Mouse (Mus musculus): Measurements from ENCODE around the gene Brca1. TPM values are rescaled to one million over a fixed set of nuclear protein-coding genes. Genes with fewer than 3 reads are reported as not detected.
A peak's percentile ranks its signal among the peaks of the same experiment; 100 is the strongest.

The Brca1 gene
- polyA plus RNA-seq, 1 experiment: 4.6 TPM

- H3K4me3 ChIP-seq (ENCODE audit: control insufficient read depth, low read depth, low read length): peak overlapping the region; percentile 5; the same call in 1 of the 2 replicates
- H3K36me3 ChIP-seq (ENCODE audit: control insufficient read depth, insufficient read depth, low read length): no peaks in the 10 kb centered on the region
- H3K27ac ChIP-seq (ENCODE audit: control insufficient read depth, insufficient read depth, low read depth, low read length): no peak overlapping the region
- H3K4me1 ChIP-seq (ENCODE audit: control insufficient read depth, insufficient read depth, low read length): no peaks in the 10 kb centered on the region
- no peak for TF ChIP-seq CTCF (IDR thresholded peaks at IDR 0.05; ENCODE audit: control insufficient read depth, insufficient read depth, insufficient replicate concordance, low read depth, low read length)
- no peak for TF ChIP-seq POLR2A (IDR thresholded peaks at IDR 0.05; ENCODE audit: control insufficient read depth, low read depth, low read length)
- H3K27me3 ChIP-seq (ENCODE audit: control insufficient read depth, insufficient read depth, low read length): no peaks in the 10 kb centered on the region
Observed at GRCm38 (mm10) chr11:101556541-101556940, 4.8 kb upstream of the Brca1 start.

DNA sequence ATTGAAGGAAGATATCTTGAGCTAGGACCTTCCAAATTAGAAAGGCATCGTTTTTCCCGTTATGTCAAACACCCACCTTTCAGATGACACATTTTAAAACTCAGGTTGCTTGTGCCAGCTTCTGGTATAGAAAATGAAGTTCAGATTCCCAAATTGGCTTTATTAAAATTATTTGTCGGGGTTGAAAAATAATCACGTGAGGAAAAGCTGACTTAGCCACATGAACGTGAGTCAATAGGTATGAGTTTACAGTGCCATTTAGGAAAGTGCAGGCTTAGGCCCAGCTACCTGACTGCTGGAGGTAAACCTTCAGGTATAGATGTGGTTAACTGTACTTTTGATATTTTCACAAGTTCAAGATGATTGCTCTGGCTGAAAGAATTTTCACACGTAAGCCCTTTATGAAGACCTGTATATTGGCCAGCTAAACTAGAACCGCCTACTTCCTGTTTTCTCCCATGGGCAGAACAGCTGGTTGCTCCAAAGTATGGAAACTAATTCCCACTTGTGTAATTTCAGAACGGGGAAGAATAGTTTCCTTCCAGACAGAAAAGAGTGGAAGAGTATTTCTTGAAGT is 1.7 kb upstream of the Brca1 start:
- Histone ChIP-seq H3K27me3 (ENCODE audit: control insufficient read depth, insufficient read depth, low read length) (no peaks in the 10 kb centered on the region), H3K4me1 (ENCODE audit: control insufficient read depth, insufficient read depth, low read length) (no peaks in the 10 kb centered on the region; the same call in 1 of the 2 replicates), H3K27ac (ENCODE audit: control insufficient read depth, insufficient read depth, low read depth, low read length) (peak overlapping the region; percentile 87), H3K4me3 (ENCODE audit: control insufficient read depth, low read depth, low read length) (peak overlapping the region; percentile 82), H3K36me3 (ENCODE audit: control insufficient read depth, insufficient read depth, low read length) (no peaks in the 10 kb centered on the region)
- no peak for TF ChIP-seq CTCF (IDR thresholded peaks at IDR 0.05; ENCODE audit: control insufficient read depth, insufficient read depth, insufficient replicate concordance, low read depth, low read length)

DNA sequence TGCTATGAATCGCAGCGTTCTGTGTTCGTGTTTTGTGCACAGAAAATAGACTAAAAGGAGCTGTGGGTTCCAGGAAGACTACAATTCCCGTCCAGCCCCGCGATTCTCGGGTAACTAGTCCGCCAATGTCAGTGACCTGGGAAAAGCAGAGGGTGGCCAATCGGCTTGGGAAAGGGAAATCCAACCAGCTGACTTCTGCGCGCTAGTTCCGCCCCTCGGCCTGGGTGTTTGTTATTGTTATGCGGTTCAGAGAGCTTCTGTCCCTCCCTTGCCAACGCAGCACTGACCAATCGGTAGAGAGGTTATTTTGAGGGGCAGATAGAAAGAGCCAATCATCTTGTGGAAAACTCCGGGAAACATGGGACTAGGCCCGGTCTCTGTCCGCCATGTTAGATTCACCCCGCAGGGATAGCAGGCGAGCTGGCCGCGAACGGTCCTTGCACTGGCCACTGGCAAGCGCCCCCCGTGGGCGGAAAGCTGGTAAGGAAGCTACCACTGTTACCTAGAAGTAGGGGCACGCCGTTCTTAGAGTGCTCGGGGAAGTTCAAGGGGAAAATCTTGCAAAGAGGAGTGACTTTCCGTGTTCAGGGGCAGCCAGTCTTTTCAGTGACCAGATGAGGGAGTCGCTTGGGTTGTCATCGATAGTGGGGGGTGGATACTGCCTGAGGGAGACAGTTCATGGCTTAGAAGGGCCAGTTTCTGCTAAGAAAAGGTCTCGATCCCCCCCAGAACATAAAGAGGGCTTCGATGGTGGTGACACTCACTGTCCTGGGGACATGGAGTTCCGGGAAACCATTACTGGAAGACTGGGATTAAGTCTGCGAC is 933 bp upstream of the Brca1 start:
- Histone ChIP-seq H3K4me3 (ENCODE audit: control insufficient read depth, low read depth, low read length) (peak overlapping the region; percentile 82), H3K27ac (ENCODE audit: control insufficient read depth, insufficient read depth, low read depth, low read length) (peak overlapping the region; percentile 87), H3K36me3 (ENCODE audit: control insufficient read depth, insufficient read depth, low read length) (no peaks in the 10 kb centered on the region), H3K4me1 (ENCODE audit: control insufficient read depth, insufficient read depth, low read length) (no peaks in the 10 kb centered on the region; the same call in 1 of the 2 replicates), H3K27me3 (ENCODE audit: control insufficient read depth, insufficient read depth, low read length) (no peaks in the 10 kb centered on the region)
- TF ChIP-seq CTCF (IDR thresholded peaks at IDR 0.05; ENCODE audit: control insufficient read depth, insufficient read depth, insufficient replicate concordance, low read depth, low read length) (no peak), POLR2A (IDR thresholded peaks at IDR 0.05; ENCODE audit: control insufficient read depth, low read depth, low read length) (peak; percentile 81)

- Histone ChIP-seq H3K27ac (ENCODE audit: control insufficient read depth, insufficient read depth, low read depth, low read length) (no peak overlapping the region), H3K27me3 (ENCODE audit: control insufficient read depth, insufficient read depth, low read length) (no peaks in the 10 kb centered on the region), H3K4me3 (ENCODE audit: control insufficient read depth, low read depth, low read length) (no peak overlapping the region), H3K4me1 (ENCODE audit: control insufficient read depth, insufficient read depth, low read length) (no peaks in the 10 kb centered on the region; the same call in none of the 2 replicates), H3K36me3 (ENCODE audit: control insufficient read depth, insufficient read depth, low read length) (no peaks in the 10 kb centered on the region)
- TF ChIP-seq POLR2A (IDR thresholded peaks at IDR 0.05; ENCODE audit: control insufficient read depth, low read depth, low read length) (no peak), CTCF (IDR thresholded peaks at IDR 0.05; ENCODE audit: control insufficient read depth, insufficient read depth, insufficient replicate concordance, low read depth, low read length) (no peak)
Observed at GRCm38 (mm10) chr11:101548526-101548925, 3.2 kb downstream of the Brca1 start.

DNA sequence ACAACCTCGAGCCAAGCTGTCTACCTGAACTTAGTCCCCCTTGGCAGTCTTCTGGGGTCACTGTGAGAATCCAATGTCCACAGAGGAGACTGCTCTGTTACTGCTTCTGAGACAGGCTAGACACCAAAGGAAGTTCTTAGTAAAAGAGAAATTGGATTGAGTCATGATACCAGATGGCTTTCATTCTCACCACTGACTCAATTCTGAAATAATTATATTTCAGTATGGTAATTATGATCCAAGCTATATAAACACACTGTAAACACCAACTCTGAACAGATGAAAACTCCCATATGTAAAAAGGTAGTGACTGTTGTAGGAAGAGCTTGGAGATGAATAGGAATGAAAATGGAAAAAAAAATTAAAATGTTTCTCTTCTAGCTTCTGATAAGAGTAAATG is 7.6 kb downstream of the Brca1 start:
- H3K4me1 ChIP-seq (ENCODE audit: control insufficient read depth, insufficient read depth, low read length): no peaks in the 10 kb centered on the region; the same call in 1 of the 2 replicates
- H3K27ac ChIP-seq (ENCODE audit: control insufficient read depth, insufficient read depth, low read depth, low read length): 0 out of 2 replicates have a peak overlapping the region, but pooled peaks have one; percentile 8
- H3K4me3 ChIP-seq (ENCODE audit: control insufficient read depth, low read depth, low read length): no peak overlapping the region
- no peaks in the 10 kb centered on the region for H3K36me3 ChIP-seq (ENCODE audit: control insufficient read depth, insufficient read depth, low read length)
- no peaks in the 10 kb centered on the region for H3K27me3 ChIP-seq (ENCODE audit: control insufficient read depth, insufficient read depth, low read length)
- TF ChIP-seq CTCF (IDR thresholded peaks at IDR 0.05; ENCODE audit: control insufficient read depth, insufficient read depth, insufficient replicate concordance, low read depth, low read length): no peak
- TF ChIP-seq POLR2A (IDR thresholded peaks at IDR 0.05; ENCODE audit: control insufficient read depth, low read depth, low read length): no peak

- Histone ChIP-seq H3K4me1 (ENCODE audit: control insufficient read depth, insufficient read depth, low read length) (no peaks in the 10 kb centered on the region; the same call in 1 of the 2 replicates), H3K27ac (ENCODE audit: control insufficient read depth, insufficient read depth, low read depth, low read length) (no peak overlapping the region), H3K27me3 (ENCODE audit: control insufficient read depth, insufficient read depth, low read length) (no peaks in the 10 kb centered on the region), H3K4me3 (ENCODE audit: control insufficient read depth, low read depth, low read length) (no peak overlapping the region), H3K36me3 (ENCODE audit: control insufficient read depth, insufficient read depth, low read length) (no peaks in the 10 kb centered on the region)
- no peak for TF ChIP-seq POLR2A (IDR thresholded peaks at IDR 0.05; ENCODE audit: control insufficient read depth, low read depth, low read length)
- no peak for TF ChIP-seq CTCF (IDR thresholded peaks at IDR 0.05; ENCODE audit: control insufficient read depth, insufficient read depth, insufficient replicate concordance, low read depth, low read length)
Observed at GRCm38 (mm10) chr11:101543533-101543932, 8.2 kb downstream of the Brca1 start.

GRCm38 (mm10) chr11:101526686-101527085 is 25.1 kb downstream of the Brca1 start:
- Histone ChIP-seq H3K4me1 (ENCODE audit: control insufficient read depth, insufficient read depth, low read length) (no peaks in the 10 kb centered on the region), H3K4me3 (ENCODE audit: control insufficient read depth, low read depth, low read length) (no peak overlapping the region), H3K27ac (ENCODE audit: control insufficient read depth, insufficient read depth, low read depth, low read length) (no peak overlapping the region), H3K27me3 (ENCODE audit: control insufficient read depth, insufficient read depth, low read length) (no peaks in the 10 kb centered on the region), H3K36me3 (ENCODE audit: control insufficient read depth, insufficient read depth, low read length) (no peaks in the 10 kb centered on the region)
- TF ChIP-seq CTCF (IDR thresholded peaks at IDR 0.05; ENCODE audit: control insufficient read depth, insufficient read depth, insufficient replicate concordance, low read depth, low read length): no peak
- TF ChIP-seq POLR2A (IDR thresholded peaks at IDR 0.05; ENCODE audit: control insufficient read depth, low read depth, low read length): no peak
